Mouse (Mus musculus) heart, postnatal 25 days (tissue): Measurements from ENCODE around the gene Scn8a. TPM values are rescaled to one million over a fixed set of nuclear protein-coding genes. Genes with fewer than 3 reads are reported as not detected.

Experiments used
- DNase-seq: peaks from one replicate; pipeline ENCODE4 v3.0.0; 2022; ENCODE audit warnings: low spot score
- intact Hi-C: fragments of 180-260 bp; cut with DNase I; formaldehyde crosslinking; loops from one replicate; pipeline ENCODE4 v1.15.1; 2025
- total RNA-seq, 2 experiments: library from RNA; stranded (reverse); gene quantifications; 2 replicates each; pipeline ENCODE4 v1.2.3; 2021

Gene Scn8a
- total RNA-seq, 2 experiments from 2014 or later = 0.18 to 0.25 TPM

DNA sequence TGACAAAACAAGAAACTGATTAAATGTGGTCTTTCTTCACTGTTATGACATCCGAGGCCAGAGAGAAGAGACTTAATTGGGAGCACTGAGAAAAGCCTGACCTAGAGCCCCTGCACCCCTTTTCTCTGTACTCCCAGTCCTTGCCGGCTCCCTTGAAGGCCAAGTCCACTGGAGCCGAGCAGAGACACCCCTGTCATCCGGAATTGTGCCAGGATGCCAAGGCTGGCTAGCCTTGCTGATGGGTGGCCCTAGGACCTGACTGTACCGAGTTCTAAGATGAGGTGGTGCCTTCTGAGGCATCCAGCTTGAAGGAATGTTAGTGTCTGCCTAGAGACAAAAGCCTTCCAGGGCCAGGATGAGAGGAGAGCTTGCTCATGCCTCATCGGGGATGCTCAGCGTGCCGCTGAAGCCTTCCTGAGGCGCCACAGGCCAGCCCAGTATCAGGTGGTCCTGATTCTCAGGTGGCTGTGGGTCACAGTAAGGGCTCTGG, 210.4 kb downstream of the Scn8a start:
- intact Hi-C loops = loop anchor here (2.0 kb wide), 1 partner anchor 25 kb away; no protein-coding TSS in a partner anchor
- no peak for DNase-seq

- DNase-seq = no peak
- intact Hi-C loops = loop anchor here (2.0 kb wide), 1 partner anchor 24 kb away; no protein-coding TSS in a partner anchor
Measured at GRCm38 (mm10) chr15:101081035-101081548, 211.4 kb downstream of the Scn8a start.

DNA sequence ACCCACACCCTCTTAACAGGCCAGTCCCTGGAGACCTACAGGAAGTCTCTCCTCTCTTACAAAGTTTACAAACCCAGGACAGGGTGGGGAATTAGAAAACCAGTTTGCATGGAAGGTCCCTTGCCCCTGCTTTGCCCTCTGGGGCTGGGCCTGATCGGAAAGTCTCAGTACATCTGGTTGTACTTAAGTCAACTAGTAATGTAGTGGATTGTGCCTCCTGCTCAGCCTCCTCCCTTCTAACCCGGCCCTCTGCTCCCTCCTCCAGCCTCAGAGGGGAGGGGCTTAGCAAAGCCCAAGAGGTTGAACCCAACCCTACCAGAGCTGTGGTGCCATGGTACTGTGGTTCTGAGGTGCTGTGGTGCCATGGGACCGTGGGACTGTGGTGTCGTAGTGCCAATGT, 212.6 kb downstream of the Scn8a start:
- DNase-seq = no peak
- intact Hi-C loops = no loop called here

- no peak for DNase-seq
- intact Hi-C loops = no loop called here
Measured at GRCm38 (mm10) chr15:101084499-101084898, 214.8 kb downstream of the Scn8a start.

DNA sequence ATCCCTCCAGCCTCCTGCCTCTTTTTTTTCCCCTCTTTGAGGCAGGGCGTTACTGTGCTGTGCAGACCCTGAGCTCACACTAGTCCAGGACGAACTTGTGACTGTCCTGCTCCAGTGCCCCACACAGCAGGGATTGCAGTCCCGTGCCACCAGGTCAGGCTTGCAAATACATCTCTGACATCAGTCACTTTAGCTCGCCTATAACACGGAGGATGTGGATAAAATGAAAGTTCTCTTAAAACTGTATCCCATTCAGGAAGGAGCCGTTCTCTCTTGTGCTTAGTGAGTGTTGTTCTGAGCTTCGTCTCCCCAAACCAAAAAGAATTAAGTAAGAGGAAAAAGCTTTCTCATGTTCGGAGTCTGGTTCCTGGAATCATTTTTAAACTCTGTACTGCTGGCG, 216.8 kb downstream of the Scn8a start:
- intact Hi-C loops = no loop called here
- no peak for DNase-seq

DNA sequence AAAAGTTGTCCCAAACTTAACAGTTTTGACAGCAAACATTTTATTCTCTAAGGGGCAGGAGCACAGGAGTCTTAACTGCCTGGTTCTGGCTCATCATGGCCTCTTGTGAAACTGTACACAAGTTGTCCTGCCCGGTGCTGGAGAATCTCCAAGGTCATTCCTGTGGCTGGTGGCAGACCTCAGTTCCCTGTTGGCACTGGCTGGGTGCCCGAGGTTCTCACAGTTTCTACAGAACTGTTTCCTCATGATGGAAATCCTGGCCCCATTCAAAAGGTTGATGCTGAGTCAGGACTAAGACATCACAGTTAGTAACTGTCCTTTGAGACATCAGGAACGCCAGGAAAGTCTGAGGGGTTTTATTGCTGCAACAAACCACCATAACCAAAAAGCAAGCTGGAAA, 217.3 kb downstream of the Scn8a start:
- DNase-seq = no peak
- intact Hi-C loops = no loop called here

DNA sequence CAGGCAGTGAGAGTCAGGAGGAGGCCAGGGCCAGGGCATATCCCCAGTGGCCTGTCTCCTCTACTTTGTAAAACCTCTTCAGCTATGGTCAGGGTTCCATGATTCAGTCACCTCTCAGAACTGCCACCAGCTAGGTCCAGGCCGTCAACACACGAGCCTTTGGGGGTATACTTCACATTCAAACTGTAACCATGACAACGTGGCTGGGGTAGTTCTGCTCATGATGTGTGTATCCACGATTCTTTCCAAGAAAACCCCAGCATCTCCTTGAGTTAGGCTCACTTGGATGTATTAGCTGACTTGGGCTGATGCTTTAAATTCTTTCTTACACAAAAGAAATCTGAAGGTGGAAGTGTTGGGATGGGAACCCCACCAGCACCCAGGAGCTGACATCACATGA, 218.6 kb downstream of the Scn8a start:
- intact Hi-C loops = no loop called here

GRCm38 (mm10) chr15:101091551-101091950, 221.9 kb downstream of the Scn8a start:
- DNase-seq = no peak
- intact Hi-C loops = no loop called here

More for the DNA sequence above, 218.6 kb downstream of the Scn8a start:
- no peak for DNase-seq

- intact Hi-C loops = no loop called here
- no peak for DNase-seq
Measured at GRCm38 (mm10) chr15:101092121-101092828, 222.6 kb downstream of the Scn8a start.

DNA sequence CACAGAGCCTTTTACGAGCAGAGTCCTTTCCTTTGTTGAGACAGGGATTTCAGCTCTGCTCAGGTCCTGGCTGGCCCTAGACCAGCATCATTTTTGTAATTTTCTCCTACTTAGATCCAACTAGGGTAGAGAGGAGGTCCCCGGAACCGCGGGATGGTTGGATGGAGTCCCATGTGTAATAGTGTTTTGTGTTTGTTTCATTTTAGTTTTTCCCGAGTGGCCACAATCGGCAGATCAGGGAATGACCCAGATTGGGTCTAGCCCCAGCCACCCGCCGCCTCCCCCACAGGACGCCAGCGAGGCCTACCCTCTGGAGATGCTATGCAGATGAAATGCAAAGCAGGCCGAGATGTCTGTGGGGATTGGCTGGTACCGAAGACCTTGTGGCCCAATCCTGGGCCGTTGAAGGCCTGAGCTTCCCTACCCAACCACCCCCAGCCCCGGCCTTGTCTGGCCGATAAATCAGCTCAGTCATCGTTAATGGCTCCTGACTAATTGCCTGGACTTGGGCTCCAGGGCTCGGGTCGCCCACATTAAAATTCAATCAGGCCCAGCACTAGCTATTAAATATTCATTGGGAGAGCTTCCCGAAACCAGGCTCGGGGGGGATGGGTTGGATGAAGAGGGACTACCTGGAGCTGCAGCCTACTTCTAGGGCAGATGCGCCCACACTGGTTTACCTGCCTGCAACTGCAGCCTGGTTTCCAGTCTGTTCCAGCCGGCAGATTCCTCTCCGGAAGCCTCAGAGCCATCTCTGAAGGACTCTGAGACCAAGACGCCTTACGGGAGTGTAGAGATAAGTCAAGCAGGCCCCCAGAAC, 223.4 kb downstream of the Scn8a start:
- no peak for DNase-seq
- intact Hi-C loops = no loop called here

GRCm38 (mm10) chr15:101093988-101094387, 224.3 kb downstream of the Scn8a start:
- intact Hi-C loops = no loop called here
- DNase-seq = no peak

- intact Hi-C loops = no loop called here
- DNase-seq = no peak
Measured at GRCm38 (mm10) chr15:101094979-101095378, 225.3 kb downstream of the Scn8a start.

DNA sequence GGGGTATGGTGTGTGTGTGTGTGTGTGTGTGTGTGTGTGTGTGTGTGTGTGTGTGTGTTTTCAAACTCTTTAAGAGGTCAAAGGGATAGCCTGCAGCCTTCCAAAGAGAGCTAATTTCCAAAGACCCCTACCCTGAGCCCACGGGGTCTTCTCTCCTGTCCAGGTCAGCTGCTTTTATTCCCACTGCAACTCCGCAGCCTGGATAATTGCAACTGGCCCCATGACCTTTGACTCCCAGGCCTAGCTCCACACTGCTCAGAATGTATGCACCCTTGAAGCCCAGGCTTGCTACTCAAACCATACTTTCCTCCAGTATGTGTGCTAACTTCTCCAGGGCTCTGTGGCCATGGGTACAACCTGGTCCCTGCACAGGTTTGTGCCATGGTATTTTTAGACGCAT, 225.7 kb downstream of the Scn8a start:
- DNase-seq = no peak
- intact Hi-C loops = no loop called here

Other genes with a start within 250 kb of the Scn8a start
- 10 to 100 TPM; 13.7 to 15.5 TPM for gene Smagp, start 232.9 kb upstream of the Scn8a start, total RNA-seq
- 1 to 10 TPM; 1.2 to 1.7 TPM for gene Bin2, start 200.3 kb upstream of the Scn8a start, total RNA-seq
- gene Cela1, start 181.9 kb upstream of the Scn8a start, total RNA-seq = under 1 TPM; 0.42 to 0.52 TPM
- gene Galnt6, start 140.5 kb upstream of the Scn8a start, total RNA-seq = 1 to 10 TPM in 1 of 2 experiments, under 1 TPM in 1; 0.99 to 1.2 TPM
- 1 to 10 TPM; 3.0 to 3.9 TPM for gene Slc4a8, start 108.1 kb upstream of the Scn8a start, total RNA-seq
- not detected for gene Gm47841, start 177.5 kb downstream of the Scn8a start, total RNA-seq
- 1 to 10 TPM; 1.3 to 1.4 TPM for gene Fignl2, start 208.7 kb downstream of the Scn8a start, total RNA-seq
- gene Ankrd33, start 245.9 kb downstream of the Scn8a start, total RNA-seq = not detected